8 mouse cellular contexts compared by ENCODE assay signal in the genomic region with DNA sequence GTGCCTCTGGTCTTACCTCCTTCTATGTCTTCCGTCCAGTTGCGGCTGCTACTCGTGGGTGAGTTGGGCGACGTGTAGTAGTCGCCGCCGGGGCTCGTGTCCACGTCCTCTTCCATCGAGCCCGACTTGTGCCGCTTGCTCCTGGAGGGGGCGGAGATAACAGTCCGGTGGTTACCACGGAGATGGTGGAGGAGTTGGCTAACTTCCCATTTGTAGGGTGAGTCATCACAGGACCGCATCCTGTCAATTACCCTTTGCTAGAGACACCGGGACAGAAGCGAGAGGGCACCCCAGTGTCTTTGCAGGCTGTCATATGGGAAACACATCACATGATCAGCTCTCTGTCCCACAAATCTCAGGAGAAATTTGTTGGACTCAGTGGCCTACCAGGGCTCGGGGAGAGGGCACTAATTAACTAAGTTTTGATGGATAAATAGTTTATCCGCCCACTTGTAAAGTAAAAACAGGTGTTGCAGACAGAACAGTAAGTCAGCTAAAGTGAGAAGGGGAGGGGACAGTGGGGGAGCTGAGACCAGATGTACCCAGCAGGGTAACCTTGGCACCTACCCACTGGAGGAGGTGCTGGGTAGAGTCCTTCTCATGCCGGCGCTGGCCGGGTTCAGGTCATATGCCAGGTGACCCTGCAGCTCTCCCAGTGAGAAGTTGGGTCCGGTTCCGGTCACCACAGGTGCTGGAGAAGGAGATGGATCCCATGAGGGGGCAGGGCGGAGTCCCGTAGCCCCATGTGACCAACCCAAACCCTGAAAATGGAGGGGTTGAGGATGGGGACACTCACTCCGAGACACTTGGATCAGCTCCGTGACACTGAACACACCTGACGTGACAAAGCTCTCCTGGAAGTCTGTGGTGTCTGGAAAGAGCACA. TPM values are rescaled to one million over a fixed set of nuclear protein-coding genes. Genes with fewer than 3 reads are reported as not detected.
A peak's percentile ranks its signal among the peaks of the same experiment; 100 is the strongest.
DNase-seq lines count a peak whose midpoint lies in the region; ATAC-seq and TF ChIP-seq lines count a peak whose summit lies in the region.

No protein-coding gene starts in this region.

- H3K27me3 ChIP-seq in intestine, embryonic 15.5 days (replicated peaks), result no peaks in the 10 kb centered on the region
- H3K27me3 ChIP-seq in midbrain, embryonic 15.5 days (replicated peaks), result peaks cover 21% of the 10 kb centered on the region
- no peaks in the 10 kb centered on the region for H3K27me3 ChIP-seq in stomach, postnatal 0 days (ENCODE audit: control insufficient read depth, insufficient read depth, low read length)

- H3K27ac ChIP-seq in intestine, embryonic 15.5 days, result peak overlapping the region; percentile 20; the same call in 1 of the 2 replicates
- H3K27ac ChIP-seq in midbrain, embryonic 15.5 days, result no peak overlapping the region
- no peak overlapping the region; the same call in 1 of the 2 replicates for H3K27ac ChIP-seq in stomach, postnatal 0 days (replicated peaks)

- no peaks in the 10 kb centered on the region for H3K9me3 ChIP-seq in intestine, embryonic 15.5 days
- H3K9me3 ChIP-seq in midbrain, embryonic 15.5 days, result no peaks in the 10 kb centered on the region
- H3K9me3 ChIP-seq in stomach, postnatal 0 days (ENCODE audit: control insufficient read depth, low read length), result no peaks in the 10 kb centered on the region

- no peak overlapping the region for H3K9ac ChIP-seq in intestine, embryonic 15.5 days
- H3K9ac ChIP-seq in midbrain, embryonic 15.5 days, result no peak overlapping the region
- no peak overlapping the region for H3K9ac ChIP-seq in stomach, postnatal 0 days (ENCODE audit: low read length)

- H3K36me3 ChIP-seq in intestine, embryonic 15.5 days, result peaks cover 11% of the 10 kb centered on the region; the same call in 1 of the 2 replicates
- peaks cover 9% of the 10 kb centered on the region; the same call in 1 of the 2 replicates for H3K36me3 ChIP-seq in midbrain, embryonic 15.5 days (replicated peaks)
- peaks cover 31% of the 10 kb centered on the region for H3K36me3 ChIP-seq in stomach, postnatal 0 days (ENCODE audit: control insufficient read depth, insufficient read depth, low read length)

- H3K4me2 ChIP-seq in intestine, embryonic 15.5 days (replicated peaks), result peak overlapping the region; percentile 44
- peak overlapping the region; percentile 31 for H3K4me2 ChIP-seq in midbrain, embryonic 15.5 days
- H3K4me2 ChIP-seq in stomach, postnatal 0 days (replicated peaks; ENCODE audit: low read depth), result peak overlapping the region; percentile 30; the same call in 1 of the 2 replicates

- no peak for TF ChIP-seq EP300 in stomach, postnatal 0 days (optimal IDR thresholded peaks at IDR 0.05)

- peak; percentile 5; the same call in 1 of the 2 replicates for TF ChIP-seq CTCF in stomach, postnatal 0 days (IDR thresholded peaks at IDR 0.05; ENCODE audit: low read depth)

- ATAC-seq in granulocyte monocyte progenitor cell, adult 5-6 weeks (replicated peaks; ENCODE audit: poor library complexity, severe bottlenecking), result peak; percentile 69
- ATAC-seq in intestine, embryonic 15.5 days, result peak; percentile 22
- no peak for ATAC-seq in midbrain, embryonic 15.5 days (replicated peaks)
- ATAC-seq in stomach, postnatal 0 days (ENCODE audit: low FRiP score, low TSS enrichment), result 0 out of 2 replicates have a peak, but pooled peaks have one; percentile 14

- DNase-seq in 416B (ENCODE audit: low read depth) (peak; percentile 99), MN1 (ENCODE audit: low spot score) (peak; percentile 98), liver (peak; percentile 68)
- DNase-seq in cerebellum, postnatal 10 days, result peak; percentile 89 to 93
- peak; percentile 74 for DNase-seq in stomach, postnatal 0 days (ENCODE audit: low spot score)

- peaks cover 83% of the 10 kb centered on the region for H3K4me1 ChIP-seq in intestine, embryonic 15.5 days (replicated peaks)
- H3K4me1 ChIP-seq in midbrain, embryonic 15.5 days, result peaks cover 44% of the 10 kb centered on the region
- H3K4me1 ChIP-seq in stomach, postnatal 0 days (replicated peaks; ENCODE audit: control insufficient read depth, insufficient read depth), result peaks cover 20% of the 10 kb centered on the region

- H3K4me3 ChIP-seq in intestine, embryonic 15.5 days (replicated peaks), result peak overlapping the region; percentile 6; the same call in 1 of the 2 replicates
- H3K4me3 ChIP-seq in midbrain, embryonic 15.5 days, result 0 out of 2 replicates have a peak overlapping the region, but pooled peaks have one; percentile 7
- H3K4me3 ChIP-seq in stomach, postnatal 0 days (ENCODE audit: low read depth, low read length), result no peak overlapping the region

- 26% methylated on average over 31 of the region's 31 CpGs for WGBS in intestine, embryonic 15.5 days
- 31% methylated on average over 31 of the region's 31 CpGs for WGBS in midbrain, embryonic 15.5 days
- WGBS in stomach, postnatal 0 days, result 35% methylated on average over 31 of the region's 31 CpGs

RNA-seq across cellular contexts. Expression of gene Smim24, which starts 14.9 kb away (rescaled TPM):
- 37.5 and 43.6 TPM in 2 replicates for total RNA-seq in granulocyte monocyte progenitor cell, adult 5-6 weeks (2014; fragmentation: Nextera tagmentation)
- 11.5 and 13.3 TPM in 2 replicates for total RNA-seq in granulocyte monocyte progenitor cell, adult 5-6 weeks (2017)
- polyA plus RNA-seq in intestine, embryonic 15.5 days (2015; fragmentation: Nextera tagmentation; extraction: Ambion mirVana), result 235 and 288 TPM in 2 replicates
- 1.4 and 1.6 TPM in 2 replicates for polyA plus RNA-seq in midbrain, embryonic 15.5 days (2015; fragmentation: Nextera tagmentation; extraction: Ambion mirVana)
- polyA plus RNA-seq in stomach, postnatal 0 days (2015; fragmentation: Nextera tagmentation; extraction: Ambion mirVana), result 205 and 239 TPM in 2 replicates

RNA-seq across cellular contexts. Expression of gene Gm48552, which starts 19.0 kb away (rescaled TPM):
- total RNA-seq in granulocyte monocyte progenitor cell, adult 5-6 weeks (2014; fragmentation: Nextera tagmentation), result 2.2 TPM in 1 of 2 replicates, not detected in the other
- total RNA-seq in granulocyte monocyte progenitor cell, adult 5-6 weeks (2017), result not detected in 2 replicates
- polyA plus RNA-seq in intestine, embryonic 15.5 days (2015; fragmentation: Nextera tagmentation; extraction: Ambion mirVana), result 1.4 TPM in 1 of 2 replicates, not detected in the other
- polyA plus RNA-seq in midbrain, embryonic 15.5 days (2015; fragmentation: Nextera tagmentation; extraction: Ambion mirVana), result 2.7 and 3.3 TPM in 2 replicates
- polyA plus RNA-seq in stomach, postnatal 0 days (2015; fragmentation: Nextera tagmentation; extraction: Ambion mirVana), result 0.29 and 0.36 TPM in 2 replicates

RNA-seq across cellular contexts. Expression of gene Gm48551, which starts 23.5 kb away (rescaled TPM):
- total RNA-seq in granulocyte monocyte progenitor cell, adult 5-6 weeks (2014; fragmentation: Nextera tagmentation), result 4.0 TPM in 1 of 2 replicates, not detected in the other
- 0.30 TPM in 1 of 2 replicates, not detected in the other for total RNA-seq in granulocyte monocyte progenitor cell, adult 5-6 weeks (2017)
- 2.8 and 3.6 TPM in 2 replicates for polyA plus RNA-seq in intestine, embryonic 15.5 days (2015; fragmentation: Nextera tagmentation; extraction: Ambion mirVana)
- 8.4 and 9.3 TPM in 2 replicates for polyA plus RNA-seq in midbrain, embryonic 15.5 days (2015; fragmentation: Nextera tagmentation; extraction: Ambion mirVana)
- 1.1 and 1.4 TPM in 2 replicates for polyA plus RNA-seq in stomach, postnatal 0 days (2015; fragmentation: Nextera tagmentation; extraction: Ambion mirVana)

RNA-seq across cellular contexts. Expression of gene Dohh, which starts 23.6 kb away (rescaled TPM):
- 12.2 and 34.9 TPM in 2 replicates for total RNA-seq in granulocyte monocyte progenitor cell, adult 5-6 weeks (2014; fragmentation: Nextera tagmentation)
- total RNA-seq in granulocyte monocyte progenitor cell, adult 5-6 weeks (2017), result 41.8 and 46.2 TPM in 2 replicates
- polyA plus RNA-seq in intestine, embryonic 15.5 days (2015; fragmentation: Nextera tagmentation; extraction: Ambion mirVana), result 89.2 and 100 TPM in 2 replicates
- polyA plus RNA-seq in midbrain, embryonic 15.5 days (2015; fragmentation: Nextera tagmentation; extraction: Ambion mirVana), result 90.4 and 92.6 TPM in 2 replicates
- 59.4 and 63.0 TPM in 2 replicates for polyA plus RNA-seq in stomach, postnatal 0 days (2015; fragmentation: Nextera tagmentation; extraction: Ambion mirVana)

RNA-seq across cellular contexts. Expression of gene Fzr1, which starts 29.5 kb away (rescaled TPM):
- 14.8 and 17.0 TPM in 2 replicates for total RNA-seq in granulocyte monocyte progenitor cell, adult 5-6 weeks (2014; fragmentation: Nextera tagmentation)
- 13.5 and 15.3 TPM in 2 replicates for total RNA-seq in granulocyte monocyte progenitor cell, adult 5-6 weeks (2017)
- 83.2 and 85.7 TPM in 2 replicates for polyA plus RNA-seq in intestine, embryonic 15.5 days (2015; fragmentation: Nextera tagmentation; extraction: Ambion mirVana)
- polyA plus RNA-seq in midbrain, embryonic 15.5 days (2015; fragmentation: Nextera tagmentation; extraction: Ambion mirVana), result 153 and 159 TPM in 2 replicates
- 51.4 and 51.6 TPM in 2 replicates for polyA plus RNA-seq in stomach, postnatal 0 days (2015; fragmentation: Nextera tagmentation; extraction: Ambion mirVana)

Comparison
In these comparisons a context has a peak if more than half of its experiments do, and no peak if none do; other contexts are left out.
1. RNA of gene Smim24, which starts 14.9 kb away (polyA plus RNA-seq): 235 to 288 TPM in intestine, embryonic 15.5 days and 205 to 239 TPM in stomach, postnatal 0 days; 1.4 to 1.6 TPM in midbrain, embryonic 15.5 days; every median in the first group is over 10 times any median in the second.
2. Peak in every context shown above with its lines, with median percentiles within 50 percentile points of each other: DNase-seq and H3K4me2 ChIP-seq.